Mouse (Mus musculus): ENCODE measurements around the gene Gm904.
"Not testable (repeated sequence)": the region's sequence is repeated elsewhere in the genome, so short reads cannot be mapped to it uniquely, and the experiment has no call there.

Gm904 gene

DNA sequence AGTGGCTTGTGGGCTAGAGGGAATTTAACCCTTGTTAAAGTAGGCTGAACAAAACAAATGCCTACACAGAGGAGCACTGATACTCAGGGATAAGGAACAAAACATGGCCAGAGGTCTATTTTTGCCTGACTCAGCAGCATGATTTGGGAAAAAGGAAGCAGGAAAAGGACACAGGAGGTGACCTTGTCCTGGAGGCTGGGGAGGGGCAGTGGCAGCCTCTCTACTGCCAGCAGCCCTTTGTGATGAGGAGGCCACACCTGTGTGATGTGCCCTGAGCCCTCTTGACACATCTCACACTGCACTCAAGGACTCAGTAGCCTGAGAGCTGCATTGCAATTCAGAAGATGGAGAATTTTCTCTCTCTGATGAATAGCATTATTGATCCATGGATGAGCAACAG, at the start of gene Gm904:
TSS of gene Gm904 (plus strand) at position 301 of the 400 bp plus-strand sequence.
- DNase-seq = not testable (repeated sequence)

DNA sequence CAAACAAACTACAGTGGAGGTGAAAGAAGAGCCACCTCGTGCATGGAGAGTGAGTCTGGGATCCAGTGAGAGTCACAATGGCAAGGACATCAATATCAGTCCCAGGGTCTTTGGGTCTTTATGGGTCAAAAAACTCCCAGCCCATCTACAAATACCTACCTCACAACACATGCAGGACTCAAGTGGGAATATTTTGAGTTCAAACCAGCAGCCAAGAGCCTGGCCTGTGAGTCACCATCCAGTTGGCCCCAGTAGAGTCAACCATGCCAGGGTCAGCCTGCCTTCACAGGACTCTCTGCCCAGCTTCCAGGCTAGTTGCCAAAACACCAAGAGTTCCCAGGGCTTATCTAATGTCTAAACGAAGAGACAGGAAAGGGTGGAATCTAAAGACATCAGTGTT, 5.7 kb downstream of the Gm904 start:
- not testable (repeated sequence) for DNase-seq

Data from lung, postnatal 36 days (tissue).